Mouse (Mus musculus) spleen, postnatal 10 days (tissue): ENCODE data around the gene Trim63.
A peak's percentile ranks its signal among the peaks of the same experiment; 100 is the strongest.
"Not testable (repeated sequence)": the region's sequence is repeated elsewhere in the genome, so short reads cannot be mapped to it uniquely, and the experiment has no call there.

Source experiments
- DNase-seq, 2 experiments: peaks; one replicate each; pipeline ENCODE4 v3.0.0; 2021 to 2022; ENCODE audit warnings: low spot score in 2 of 2

Gene Trim63

GRCm38 (mm10) chr4:134314876-134315275, at the start of gene Trim63:
Gene Trim63 (plus strand): TSS chr4:134315120.
- DNase-seq = no peak

DNA sequence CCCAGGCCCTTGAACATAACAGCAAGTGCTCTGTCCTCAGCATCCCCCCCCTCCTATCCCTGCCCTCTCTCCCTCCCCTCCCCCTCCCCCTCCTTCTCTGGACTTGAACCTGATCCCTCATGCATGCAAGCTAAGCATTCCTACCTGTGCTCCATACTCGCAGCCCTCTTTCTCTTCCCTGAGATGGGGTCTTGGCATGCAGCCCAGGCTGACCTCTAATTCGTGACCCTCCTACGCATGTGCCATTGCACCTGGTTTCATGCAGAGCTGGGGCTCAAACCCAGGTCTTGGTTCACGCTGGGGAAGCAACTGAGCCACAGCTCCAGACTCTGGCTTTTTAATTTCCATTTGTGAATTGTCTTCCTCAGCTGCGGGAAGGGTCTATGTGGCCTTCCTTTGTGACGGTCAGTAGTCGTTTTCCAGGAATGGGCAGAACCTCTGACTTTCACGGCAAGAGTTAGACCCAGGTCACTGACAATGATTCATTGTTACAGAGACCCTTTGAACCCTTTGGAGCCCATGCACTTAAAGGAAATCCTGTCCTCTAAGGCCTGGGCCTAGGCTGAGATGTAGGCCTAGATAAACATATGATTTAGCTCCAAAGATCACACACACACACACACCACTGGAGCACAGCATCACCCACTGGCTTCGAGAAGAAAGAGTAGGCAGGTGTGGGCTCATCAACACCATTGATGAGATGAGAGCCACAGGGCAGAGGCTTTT, 48.9 kb upstream of the Trim63 start:
- no peak for DNase-seq

DNA sequence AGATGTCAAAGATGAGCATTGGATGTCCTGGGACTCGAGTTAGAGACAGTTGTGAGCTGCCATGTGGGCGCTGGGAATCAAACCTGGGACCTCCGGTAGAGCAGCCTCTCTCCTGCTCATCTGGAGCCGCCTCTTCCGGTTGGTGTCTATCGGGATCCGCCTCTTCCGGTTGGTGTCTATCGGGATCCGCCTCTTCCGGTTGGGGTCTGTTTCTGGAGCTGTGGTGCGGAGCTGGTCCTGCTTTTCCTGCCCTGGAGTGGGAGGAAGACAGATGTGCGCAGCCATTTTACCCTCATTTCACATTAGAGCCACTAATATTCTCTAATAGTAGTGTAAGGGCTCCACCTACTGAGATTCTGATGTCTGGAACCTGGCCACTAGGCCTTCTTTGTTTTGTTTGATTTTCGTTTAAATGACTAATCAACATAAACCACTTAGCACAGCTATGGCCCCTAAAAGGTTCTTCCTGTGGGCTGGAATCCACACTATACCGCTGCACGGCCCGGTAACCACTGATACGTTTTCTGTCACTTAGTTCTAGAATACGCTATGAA, 46.7 kb upstream of the Trim63 start:
- no peak for DNase-seq

- not testable (repeated sequence) for DNase-seq
Observed at GRCm38 (mm10) chr4:134269622-134270021, 45.3 kb upstream of the Trim63 start.

DNA sequence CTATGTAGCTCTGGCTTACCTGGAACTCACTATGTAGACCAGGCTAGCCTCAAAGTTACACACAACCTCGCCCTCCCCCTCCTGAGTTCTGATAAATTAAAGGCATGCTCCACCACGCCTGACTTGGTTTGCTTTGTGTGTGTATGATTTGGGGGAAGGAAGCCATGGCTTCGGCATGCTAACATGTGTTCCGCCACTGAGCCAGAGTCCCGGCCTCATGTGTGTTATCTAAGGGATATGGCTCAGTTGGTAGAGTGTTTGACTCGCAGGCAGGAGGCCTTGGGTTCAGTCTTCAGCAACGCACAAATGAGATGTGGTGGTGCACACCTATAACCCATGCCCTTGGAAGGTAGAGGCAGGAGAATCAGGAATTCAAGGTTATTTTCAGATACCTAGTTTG, 42.9 kb upstream of the Trim63 start:
- DNase-seq = no peak

DNA sequence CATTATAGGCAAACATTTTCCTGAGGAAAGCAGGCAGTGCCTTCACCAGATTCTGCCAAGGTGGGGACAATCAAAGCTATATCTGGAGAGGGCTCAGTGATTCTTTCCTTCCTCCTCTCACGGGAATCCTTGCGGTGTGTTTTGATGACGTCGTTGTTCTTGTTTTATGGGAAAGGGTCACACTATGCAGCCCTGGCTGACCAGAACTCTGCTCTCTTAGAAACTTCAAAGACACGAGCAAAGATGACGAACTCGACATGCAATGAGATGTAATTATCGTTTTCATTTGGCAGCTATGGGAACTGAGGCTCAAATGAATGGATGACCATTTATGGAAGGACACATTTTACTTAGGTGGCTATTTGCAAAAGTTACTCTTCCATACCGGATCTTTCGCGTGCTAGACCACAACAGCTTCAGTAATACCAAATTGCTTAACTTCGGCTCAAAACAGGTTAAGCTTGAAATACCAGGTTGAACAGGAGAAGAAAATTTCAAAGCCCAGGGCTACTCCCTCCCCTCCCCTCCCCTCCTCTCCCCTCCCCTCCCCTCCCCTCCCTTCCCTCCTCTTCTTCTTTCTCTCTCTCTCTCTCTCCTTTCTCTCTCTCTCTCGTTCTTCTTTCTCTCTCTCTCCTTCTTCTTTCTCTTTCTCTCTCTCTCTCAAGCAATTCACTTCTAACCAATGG, 42.0 kb upstream of the Trim63 start:
- no peak for DNase-seq

GRCm38 (mm10) chr4:134273417-134274345, 41.2 kb upstream of the Trim63 start:
- peak; percentile 50 to 74 for DNase-seq

- peak; percentile 53 to 71 for DNase-seq
Observed at GRCm38 (mm10) chr4:134284942-134285341, 30.0 kb upstream of the Trim63 start.

DNA sequence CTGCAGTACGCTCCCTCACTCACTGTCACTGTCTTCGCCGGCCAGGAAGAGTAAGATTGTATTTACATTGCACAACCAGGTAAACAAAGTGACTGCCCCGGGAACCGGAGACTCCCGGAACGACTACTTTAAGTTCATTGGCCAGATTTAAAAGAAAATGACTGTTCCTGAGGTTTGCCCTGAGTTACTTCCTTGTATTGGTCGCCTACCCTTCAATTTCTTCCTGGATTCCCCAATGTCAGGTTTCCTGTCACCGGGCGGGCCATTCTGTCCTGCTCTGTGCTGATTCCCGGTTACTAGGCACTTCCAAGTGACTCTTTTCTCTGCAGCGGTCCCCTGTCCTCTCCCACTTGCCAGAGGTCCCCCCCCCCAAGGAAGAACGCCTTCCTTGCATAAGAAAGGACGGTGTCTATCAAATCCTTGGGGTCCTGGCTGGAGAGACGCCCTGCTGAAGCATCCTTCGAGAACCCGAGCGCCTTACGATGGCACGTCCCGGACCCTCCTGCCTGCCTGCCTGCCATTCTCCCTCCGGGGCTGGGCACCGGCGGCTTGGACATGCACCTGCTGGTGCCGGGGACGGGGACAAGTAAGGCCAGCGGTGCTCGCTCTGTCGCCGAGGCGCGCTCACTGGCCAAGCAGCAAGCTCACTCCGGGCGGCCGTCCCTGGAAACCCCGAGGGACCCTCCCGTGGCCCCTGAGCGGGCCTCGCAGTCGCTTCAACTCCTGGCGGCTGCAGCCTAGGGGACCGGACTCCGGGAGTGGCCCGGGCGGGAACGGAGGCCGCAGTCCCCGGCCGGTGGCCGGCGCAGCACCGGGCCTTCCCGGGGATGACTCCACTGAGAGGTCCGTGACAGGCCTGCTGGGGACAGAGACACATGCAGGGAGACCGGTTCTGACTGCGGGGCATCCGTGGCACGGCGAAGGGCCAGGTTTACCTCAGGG, 28.4 kb upstream of the Trim63 start:
- peak; percentile 32 to 60 for DNase-seq

DNA sequence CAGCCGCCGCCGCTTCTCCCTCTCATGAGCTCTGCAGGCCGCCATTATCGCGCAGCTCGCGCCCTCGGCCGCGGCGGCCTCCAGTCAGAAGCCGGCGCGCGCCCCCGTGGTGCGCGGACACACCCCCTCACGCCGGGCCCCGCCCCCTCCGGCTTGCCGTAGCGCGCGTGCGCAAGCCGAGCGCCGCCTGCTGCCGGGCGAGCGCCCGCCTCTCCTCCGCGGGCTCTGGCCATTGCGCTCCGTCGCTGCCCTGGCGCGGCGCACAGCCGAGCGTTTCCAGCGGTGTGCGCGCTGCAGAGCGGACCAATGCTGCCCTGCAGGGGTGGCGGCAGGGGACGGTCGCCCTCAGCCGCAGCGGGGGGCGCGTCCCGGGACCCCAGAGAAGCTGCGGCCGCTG, 27.8 kb upstream of the Trim63 start:
- peak; percentile 98 to 99 for DNase-seq

DNA sequence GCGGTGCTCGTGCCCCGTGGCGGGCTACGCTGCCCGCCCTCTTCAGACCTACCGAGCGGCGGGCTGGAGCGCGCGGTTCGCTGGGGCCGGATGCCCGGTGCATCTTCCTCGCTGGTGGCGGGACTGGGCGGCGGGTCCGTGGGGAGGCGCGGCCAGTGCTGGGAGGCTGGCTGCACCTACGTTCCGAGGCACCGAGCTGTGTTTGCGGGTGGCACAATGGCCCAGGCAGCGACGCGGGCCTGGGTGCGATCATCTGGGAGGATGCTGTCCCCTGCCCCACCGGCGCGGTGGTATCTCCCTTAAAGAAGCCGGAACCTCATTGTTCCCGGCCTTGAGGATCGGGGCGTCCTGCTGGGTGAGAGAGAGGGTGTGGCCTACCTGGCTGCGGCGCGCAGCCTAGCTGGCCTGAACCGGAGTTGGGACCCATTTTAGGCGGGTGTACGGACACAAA, 27.3 kb upstream of the Trim63 start, which contains the start of gene Pdik1l:
Pdik1l (minus strand) TSS at position 321 of the 451 bp plus-strand sequence.
- peak; percentile 82 to 85 for DNase-seq

DNA sequence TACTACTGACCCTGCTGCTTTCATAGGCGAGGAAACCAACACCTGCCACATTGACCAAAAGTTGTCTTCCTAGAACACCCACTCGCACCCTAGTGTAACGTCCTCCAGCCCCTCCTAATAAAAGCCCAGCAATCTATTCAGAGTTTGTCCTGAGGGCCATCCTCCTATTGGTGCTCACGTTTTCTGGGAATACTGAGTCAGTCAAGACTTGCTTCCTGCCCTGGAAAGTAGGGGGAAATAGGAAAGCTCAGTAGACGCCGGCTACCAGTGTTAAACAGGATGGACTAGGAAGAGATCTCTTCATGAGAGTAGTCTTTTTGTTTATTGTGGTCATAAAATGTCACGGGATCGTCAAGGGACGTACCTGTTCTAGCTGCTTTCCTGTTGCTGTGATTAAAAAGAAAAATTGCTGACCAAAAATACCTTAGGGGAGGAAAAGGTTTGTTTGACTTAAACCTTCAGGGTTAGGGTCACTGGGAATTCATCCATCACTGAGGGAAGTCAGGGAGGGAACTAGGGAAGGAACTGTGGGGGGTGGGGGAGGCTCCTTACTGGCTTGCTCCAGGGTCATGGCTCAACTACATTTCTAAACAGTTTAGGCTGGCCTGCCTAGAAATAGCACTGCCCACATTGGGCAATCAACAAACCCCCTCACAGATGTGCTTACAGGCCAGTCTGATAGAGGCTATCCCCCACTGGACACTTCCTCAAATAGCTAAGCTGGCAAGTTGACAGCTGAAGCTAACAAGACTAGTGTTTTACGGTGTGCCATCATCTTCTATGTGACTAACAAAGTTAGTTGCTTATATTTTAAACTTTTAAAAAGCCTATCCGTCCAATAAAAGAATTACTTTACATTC, 26.3 kb upstream of the Trim63 start:
- no peak for DNase-seq

GRCm38 (mm10) chr4:134292067-134292466, 22.9 kb upstream of the Trim63 start:
- peak; percentile 79 to 88 for DNase-seq

DNA sequence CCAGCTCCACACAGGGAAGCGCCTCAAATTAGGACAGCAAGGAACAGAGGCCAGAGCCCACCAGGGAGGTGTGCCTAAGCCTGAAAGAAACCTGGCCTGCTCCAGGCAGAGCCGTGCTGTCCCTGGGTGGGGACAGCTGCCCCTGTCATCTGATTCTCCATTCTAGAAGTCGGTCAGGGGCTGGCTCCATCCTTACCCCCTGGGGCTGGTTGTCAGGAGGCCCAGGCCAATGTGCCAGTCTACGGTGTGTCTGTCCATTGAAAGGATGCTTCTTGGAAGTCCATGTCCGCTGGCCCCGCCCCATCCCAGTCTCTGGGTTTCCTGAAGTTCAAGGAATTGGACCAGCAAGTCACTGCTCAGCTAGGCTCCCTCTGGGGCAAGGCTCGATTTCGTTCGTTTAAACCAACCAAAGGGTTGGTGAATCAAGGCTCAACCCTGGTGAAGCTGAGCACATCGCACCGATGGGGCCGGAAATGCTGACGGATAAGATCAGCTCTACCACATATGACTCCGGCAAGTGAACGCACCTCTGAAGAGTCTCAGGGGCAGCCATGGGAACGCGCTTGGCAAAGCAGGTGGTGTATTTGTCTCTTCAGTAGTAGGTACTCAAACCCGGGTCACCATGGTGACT, 21.7 kb upstream of the Trim63 start:
- no peak for DNase-seq

DNA sequence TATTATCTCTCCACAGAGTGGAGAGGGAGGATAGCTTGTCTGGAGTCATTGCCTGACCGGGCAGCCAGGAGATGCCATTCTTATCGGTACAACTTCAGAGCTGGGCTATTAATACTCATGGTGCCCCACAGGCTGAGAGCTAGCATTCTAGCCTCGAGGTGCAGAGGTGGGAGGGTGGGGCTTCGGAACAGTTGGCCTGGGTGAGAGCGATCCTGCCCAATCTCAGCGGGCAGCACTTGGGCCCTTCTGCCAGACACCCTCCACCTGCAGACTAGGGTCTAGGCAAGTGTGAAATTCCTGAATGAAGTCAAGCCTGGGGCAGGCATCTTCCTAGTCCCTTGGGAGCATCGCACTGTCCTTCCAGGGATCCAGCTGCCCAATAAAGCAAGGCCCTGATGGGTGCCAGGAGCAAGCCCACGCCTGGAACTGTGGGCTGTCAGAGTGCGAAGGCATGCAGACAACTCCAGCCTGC, 21.2 kb upstream of the Trim63 start:
- DNase-seq = no peak

- not testable (repeated sequence) for DNase-seq
Observed at GRCm38 (mm10) chr4:134296096-134296495, 18.8 kb upstream of the Trim63 start.

DNA sequence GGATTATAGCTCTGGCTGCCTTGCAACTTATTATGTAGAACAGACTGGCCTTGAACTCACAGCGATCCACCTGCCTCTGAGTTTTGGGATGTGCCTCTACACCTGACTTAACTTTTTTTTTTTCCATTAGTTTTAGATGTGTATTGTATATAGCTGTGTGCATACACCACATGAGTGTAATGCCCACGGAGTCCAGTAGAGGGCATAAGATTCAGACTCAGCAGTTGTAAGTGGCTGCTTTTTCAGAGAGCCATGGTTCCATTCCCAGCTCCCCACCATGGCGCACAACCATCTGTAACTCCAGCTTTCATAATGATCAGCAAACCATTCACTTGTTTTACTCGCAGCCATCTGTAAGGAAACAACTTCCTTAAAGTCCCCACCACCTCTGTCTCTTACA, 18.4 kb upstream of the Trim63 start:
- DNase-seq = no peak

DNA sequence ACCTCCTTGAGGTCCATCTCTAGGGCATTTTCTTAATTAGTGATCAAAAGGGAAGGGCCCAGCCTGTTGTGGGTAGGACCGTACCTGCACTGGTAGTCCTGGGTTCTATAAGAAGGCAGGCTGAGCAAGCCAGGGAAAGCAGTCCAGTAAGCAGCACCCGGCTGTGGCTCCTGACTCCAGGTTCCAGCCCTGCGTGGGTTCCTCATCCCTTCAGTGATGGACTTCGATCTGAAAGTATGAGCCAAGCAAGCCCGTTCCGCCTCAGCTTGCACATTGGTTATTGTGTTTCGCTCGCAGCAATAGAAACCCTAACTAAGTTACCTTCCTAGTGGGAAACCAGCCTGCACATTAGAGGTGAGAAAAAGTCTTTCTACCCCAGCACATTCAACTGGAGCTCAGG, 17.6 kb upstream of the Trim63 start:
- no peak for DNase-seq
